In genomic region chr7:45490822-45491221, GRCm38 (mm10) we compare ENCODE assay signal across 7 mouse cellular contexts. TPM values are rescaled to one million over a fixed set of nuclear protein-coding genes. Genes with fewer than 3 reads are reported as not detected.
DNase-seq lines count a peak whose midpoint lies in the region; ATAC-seq and TF ChIP-seq lines count a peak whose summit lies in the region.

No protein-coding gene starts in this region.

- no peak overlapping the region for H3K9ac ChIP-seq in embryonic facial prominence, embryonic 11.5 days (replicated peaks; ENCODE audit: low read length)
- no peak overlapping the region for H3K9ac ChIP-seq in intestine, postnatal 0 days (ENCODE audit: low read depth, low read length)
- H3K9ac ChIP-seq in neural tube, embryonic 15.5 days (replicated peaks): no peak overlapping the region

- no peaks in the 10 kb centered on the region; the same call in 1 of the 2 replicates for H3K4me1 ChIP-seq in embryonic facial prominence, embryonic 11.5 days (ENCODE audit: control insufficient read depth, insufficient read depth, low read length)
- no peaks in the 10 kb centered on the region for H3K4me1 ChIP-seq in intestine, postnatal 0 days (replicated peaks; ENCODE audit: control insufficient read depth, insufficient read depth, low read length)
- peaks cover 37% of the 10 kb centered on the region for H3K4me1 ChIP-seq in neural tube, embryonic 15.5 days

- H3K4me3 ChIP-seq in embryonic facial prominence, embryonic 11.5 days (ENCODE audit: low read depth, low read length): no peak overlapping the region
- H3K4me3 ChIP-seq in intestine, postnatal 0 days (ENCODE audit: low read depth, low read length): no peak overlapping the region
- H3K4me3 ChIP-seq in neural tube, embryonic 15.5 days (replicated peaks): no peak overlapping the region

- no peaks in the 10 kb centered on the region for H3K27me3 ChIP-seq in embryonic facial prominence, embryonic 11.5 days (ENCODE audit: control insufficient read depth, insufficient read depth, low read length)
- H3K27me3 ChIP-seq in intestine, postnatal 0 days (replicated peaks; ENCODE audit: control insufficient read depth, insufficient read depth, low read length): no peaks in the 10 kb centered on the region
- no peaks in the 10 kb centered on the region for H3K27me3 ChIP-seq in neural tube, embryonic 15.5 days (replicated peaks)

- no peak overlapping the region for H3K27ac ChIP-seq in embryonic facial prominence, embryonic 11.5 days (replicated peaks; ENCODE audit: low read depth, low read length)
- H3K27ac ChIP-seq in intestine, postnatal 0 days (ENCODE audit: low read depth, low read length): no peak overlapping the region
- 0 out of 2 replicates have a peak overlapping the region, but pooled peaks have one; percentile 1 for H3K27ac ChIP-seq in neural tube, embryonic 15.5 days (replicated peaks)

- no peak for ATAC-seq in embryonic facial prominence, embryonic 11.5 days (replicated peaks; ENCODE audit: insufficient number of reproducible peaks, low FRiP score, low TSS enrichment, low read depth)
- ATAC-seq in intestine, postnatal 0 days: peak; percentile 22; the same call in 1 of the 2 replicates
- ATAC-seq in neural tube, embryonic 15.5 days (ENCODE audit: low FRiP score): no peak

- no peaks in the 10 kb centered on the region; the same call in 1 of the 2 replicates for H3K36me3 ChIP-seq in embryonic facial prominence, embryonic 11.5 days (replicated peaks; ENCODE audit: control insufficient read depth, insufficient read depth, low read depth, low read length)
- peaks cover 35% of the 10 kb centered on the region for H3K36me3 ChIP-seq in intestine, postnatal 0 days (ENCODE audit: control insufficient read depth, insufficient read depth)
- H3K36me3 ChIP-seq in neural tube, embryonic 15.5 days: peaks cover 35% of the 10 kb centered on the region

- DNase-seq in kidney, postnatal 10 days: peak; percentile 44
- no peak for DNase-seq in kidney, adult 11 months
- peak; percentile 57 for DNase-seq in embryonic facial prominence, embryonic 11.5 days (ENCODE audit: low spot score)
- DNase-seq in thymus, postnatal 25 days: no peak
- DNase-seq in gastrocnemius, postnatal 25 days: no peak

- peak; percentile 15; the same call in 1 of the 2 replicates for TF ChIP-seq CTCF in intestine, postnatal 0 days (IDR thresholded peaks at IDR 0.05; ENCODE audit: low read depth)

- H3K4me2 ChIP-seq in embryonic facial prominence, embryonic 11.5 days (ENCODE audit: low read depth, low read length): no peak overlapping the region
- no peak overlapping the region for H3K4me2 ChIP-seq in intestine, postnatal 0 days (replicated peaks; ENCODE audit: low read depth)
- H3K4me2 ChIP-seq in neural tube, embryonic 15.5 days: no peak overlapping the region

- no peaks in the 10 kb centered on the region for H3K9me3 ChIP-seq in embryonic facial prominence, embryonic 11.5 days (replicated peaks; ENCODE audit: control insufficient read depth, low read length)
- H3K9me3 ChIP-seq in intestine, postnatal 0 days (ENCODE audit: control insufficient read depth): no peaks in the 10 kb centered on the region
- no peaks in the 10 kb centered on the region for H3K9me3 ChIP-seq in neural tube, embryonic 15.5 days (replicated peaks)

- WGBS in embryonic facial prominence, embryonic 11.5 days: 40% methylated on average over 9 of the region's 9 CpGs
- WGBS in intestine, postnatal 0 days: 46% methylated on average over 9 of the region's 9 CpGs
- 25% methylated on average over 9 of the region's 9 CpGs for WGBS in neural tube, embryonic 15.5 days

RNA-seq across cellular contexts. Expression of gene Dhdh, which starts 2.2 kb away (rescaled TPM):
- polyA plus RNA-seq in embryonic facial prominence, embryonic 11.5 days (2014; fragmentation: Nextera tagmentation; extraction: Ambion mirVana): 2.6 and 3.1 TPM in 2 replicates
- 1.1 and 1.2 TPM in 2 replicates for polyA plus RNA-seq in intestine, postnatal 0 days (2015; fragmentation: Nextera tagmentation; extraction: Ambion mirVana)
- polyA plus RNA-seq in neural tube, embryonic 15.5 days (2015; fragmentation: Nextera tagmentation; extraction: Ambion mirVana): 4.2 and 4.8 TPM in 2 replicates
- 10 to 100 TPM; 12.3 to 12.6 TPM for total RNA-seq in gastrocnemius, postnatal 25 days (2021)

RNA-seq across cellular contexts. Expression of gene Gm45808, which starts 4.2 kb away (rescaled TPM):
- polyA plus RNA-seq in embryonic facial prominence, embryonic 11.5 days (2014; fragmentation: Nextera tagmentation; extraction: Ambion mirVana): not detected in 2 replicates
- not detected in 2 replicates for polyA plus RNA-seq in intestine, postnatal 0 days (2015; fragmentation: Nextera tagmentation; extraction: Ambion mirVana)
- not detected in 2 replicates for polyA plus RNA-seq in neural tube, embryonic 15.5 days (2015; fragmentation: Nextera tagmentation; extraction: Ambion mirVana)
- total RNA-seq in gastrocnemius, postnatal 25 days (2021): 1 to 10 TPM; 4.3 to 10.0 TPM

RNA-seq across cellular contexts. Expression of gene Tulp2, which starts 9.1 kb away (rescaled TPM):
- polyA plus RNA-seq in embryonic facial prominence, embryonic 11.5 days (2014; fragmentation: Nextera tagmentation; extraction: Ambion mirVana): 0.43 and 0.95 TPM in 2 replicates
- polyA plus RNA-seq in intestine, postnatal 0 days (2015; fragmentation: Nextera tagmentation; extraction: Ambion mirVana): 0.65 and 0.78 TPM in 2 replicates
- polyA plus RNA-seq in neural tube, embryonic 15.5 days (2015; fragmentation: Nextera tagmentation; extraction: Ambion mirVana): 0.15 and 0.59 TPM in 2 replicates
- total RNA-seq in gastrocnemius, postnatal 25 days (2021): not detected

RNA-seq across cellular contexts. Expression of gene Nucb1, which starts 19.4 kb away (rescaled TPM):
- 96.7 and 107 TPM in 2 replicates for polyA plus RNA-seq in embryonic facial prominence, embryonic 11.5 days (2014; fragmentation: Nextera tagmentation; extraction: Ambion mirVana)
- 199 and 218 TPM in 2 replicates for polyA plus RNA-seq in intestine, postnatal 0 days (2015; fragmentation: Nextera tagmentation; extraction: Ambion mirVana)
- polyA plus RNA-seq in neural tube, embryonic 15.5 days (2015; fragmentation: Nextera tagmentation; extraction: Ambion mirVana): 140 and 158 TPM in 2 replicates
- total RNA-seq in gastrocnemius, postnatal 25 days (2021): 10 to 100 TPM; 60.8 to 73.2 TPM

RNA-seq across cellular contexts. Expression of gene Bax, which starts 24.1 kb away (rescaled TPM):
- polyA plus RNA-seq in embryonic facial prominence, embryonic 11.5 days (2014; fragmentation: Nextera tagmentation; extraction: Ambion mirVana): 151 and 168 TPM in 2 replicates
- 173 and 180 TPM in 2 replicates for polyA plus RNA-seq in intestine, postnatal 0 days (2015; fragmentation: Nextera tagmentation; extraction: Ambion mirVana)
- polyA plus RNA-seq in neural tube, embryonic 15.5 days (2015; fragmentation: Nextera tagmentation; extraction: Ambion mirVana): 224 and 236 TPM in 2 replicates
- total RNA-seq in gastrocnemius, postnatal 25 days (2021): 10 to 100 TPM; 15.6 to 16.9 TPM

Comparison
In these comparisons a context has a peak if more than half of its experiments do, and no peak if none do; other contexts are left out.
1. DNase-seq: peak in kidney, postnatal 10 days (single experiment) and embryonic facial prominence, embryonic 11.5 days (single experiment); none in kidney, adult 11 months (single experiment), thymus, postnatal 25 days (single experiment) and gastrocnemius, postnatal 25 days (single experiment).